Mouse (Mus musculus) left cerebral cortex, postnatal 36 days (tissue): ENCODE data around the gene Cstf2t. TPM values are rescaled to one million over a fixed set of nuclear protein-coding genes. Genes with fewer than 3 reads are reported as not detected.

Experiments
- DNase-seq, 2 experiments: peaks; one replicate each; pipeline ENCODE4 v3.0.0; 2021 to 2022; ENCODE audit warnings: low spot score in 2 of 2, mixed read lengths in 1 of 2
- intact Hi-C: fragments of 180-260 bp; cut with DNase I; formaldehyde crosslinking; loops from one replicate; pipeline ENCODE4 v1.15.1; 2025
- total RNA-seq, 2 experiments: library from RNA; stranded (reverse); gene quantifications; 2 replicates each; pipeline ENCODE4 v1.2.3; 2021

Cstf2t gene
- total RNA-seq, result 10 to 100 TPM; 69.0 to 69.4 TPM

- intact Hi-C loops, result loop anchor here (10.0 kb wide), 1 partner anchor 582 kb away; no protein-coding TSS in a partner anchor
- DNase-seq, result peak; percentile 99
Observed at GRCm38 (mm10) chr19:31082662-31083429, at the start of gene Cstf2t. Gene Cstf2t (plus strand): TSS chr19:31082837.

GRCm38 (mm10) chr19:31038951-31039350 is 43.7 kb upstream of the Cstf2t start:
- intact Hi-C loops, result no loop called here

GRCm38 (mm10) chr19:31040948-31041847 is 41.4 kb upstream of the Cstf2t start:
- DNase-seq, result no peak
- intact Hi-C loops, result no loop called here

More at GRCm38 (mm10) chr19:31038951-31039350, 43.7 kb upstream of the Cstf2t start:
- DNase-seq, result no peak

GRCm38 (mm10) chr19:31046601-31047000 is 36.0 kb upstream of the Cstf2t start:
- intact Hi-C loops, result no loop called here
- no peak for DNase-seq

- intact Hi-C loops, result no loop called here
- DNase-seq, result no peak
Observed at GRCm38 (mm10) chr19:31064740-31065139, 17.9 kb upstream of the Cstf2t start.

GRCm38 (mm10) chr19:31065206-31065781 is 17.3 kb upstream of the Cstf2t start:
- no peak for DNase-seq
- intact Hi-C loops, result no loop called here

- intact Hi-C loops, result loop anchor here (10.0 kb wide), 1 partner anchor 229 kb away; no protein-coding TSS in a partner anchor
- no peak for DNase-seq
Observed at GRCm38 (mm10) chr19:31073959-31074716, 8.5 kb upstream of the Cstf2t start.

GRCm38 (mm10) chr19:31074717-31075063 is 7.9 kb upstream of the Cstf2t start:
- no peak for DNase-seq
- intact Hi-C loops, result loop anchor here (10.0 kb wide), 1 partner anchor 230 kb away; no protein-coding TSS in a partner anchor

GRCm38 (mm10) chr19:31076106-31076505 is 6.5 kb upstream of the Cstf2t start:
- intact Hi-C loops, result loop anchor here (10.0 kb wide), 1 partner anchor 231 kb away; no protein-coding TSS in a partner anchor
- no peak for DNase-seq

- no peak for DNase-seq
- intact Hi-C loops, result loop anchor here (10.0 kb wide), 1 partner anchor 233 kb away; no protein-coding TSS in a partner anchor
Observed at GRCm38 (mm10) chr19:31078241-31078640, 4.4 kb upstream of the Cstf2t start.

- DNase-seq, result no peak
- intact Hi-C loops, result loop anchor here (10.0 kb wide), 1 partner anchor 583 kb away; no protein-coding TSS in a partner anchor
Observed at GRCm38 (mm10) chr19:31082226-31082625, 411 bp upstream of the Cstf2t start.

- no peak for DNase-seq
- intact Hi-C loops, result loop anchor here (10.0 kb wide), 1 partner anchor 581 kb away; no protein-coding TSS in a partner anchor
Observed at GRCm38 (mm10) chr19:31083761-31084160, 1.1 kb downstream of the Cstf2t start.

GRCm38 (mm10) chr19:31097857-31098256 is 15.2 kb downstream of the Cstf2t start:
- DNase-seq, result no peak
- intact Hi-C loops, result no loop called here

- intact Hi-C loops, result no loop called here
- no peak for DNase-seq
Observed at GRCm38 (mm10) chr19:31099369-31099768, 16.7 kb downstream of the Cstf2t start.

- intact Hi-C loops, result no loop called here
- no peak for DNase-seq
Observed at GRCm38 (mm10) chr19:31104764-31105163, 22.1 kb downstream of the Cstf2t start.

GRCm38 (mm10) chr19:31106036-31106435 is 23.4 kb downstream of the Cstf2t start:
- intact Hi-C loops, result no loop called here
- DNase-seq, result no peak

GRCm38 (mm10) chr19:31106835-31107554 is 24.4 kb downstream of the Cstf2t start:
- no peak for DNase-seq
- intact Hi-C loops, result no loop called here

- intact Hi-C loops, result no loop called here
- DNase-seq, result peak in 1 of 2 experiments; percentile 18
Observed at GRCm38 (mm10) chr19:31114690-31115089, 32.1 kb downstream of the Cstf2t start.
